Mouse (Mus musculus) stomach, postnatal 0 days (tissue): ENCODE data around the gene Tgfbr2.

Experiments used
- CTCF ChIP-seq: IDR thresholded peaks from 2 replicates; pipeline ENCODE4 v1.5.1; 2016; ENCODE audit warnings: antibody characterized with exemption, low read depth, mild to moderate bottlenecking, moderate library complexity
- EP300 ChIP-seq: optimal IDR thresholded peaks from 2 replicates; pipeline ENCODE3; 2016; ENCODE audit warnings: antibody characterized with exemption

DNA sequence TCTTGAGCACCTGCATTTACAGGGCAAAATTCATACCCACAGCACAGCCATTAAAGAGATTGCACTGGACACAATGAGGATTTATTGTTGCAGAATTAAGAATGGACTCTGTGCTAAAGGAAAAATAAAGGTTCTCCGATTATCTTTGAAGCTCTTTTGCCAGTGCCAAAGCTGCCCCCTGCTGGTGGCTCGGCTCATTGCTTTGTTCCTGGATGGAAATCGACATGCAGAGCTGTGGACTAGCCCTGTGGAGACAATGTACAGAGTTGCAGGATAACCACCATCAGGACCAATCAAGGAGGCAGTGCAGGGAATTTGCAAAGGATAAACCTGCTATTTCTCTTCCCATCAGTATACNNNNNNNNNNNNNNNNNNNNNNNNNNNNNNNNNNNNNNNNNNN is 133.4 kb downstream of the Tgfbr2 start:
- TF ChIP-seq CTCF: peak; percentile 95
- TF ChIP-seq EP300: no peak
